Comparison of ENCODE assay signal across 9 mouse cellular contexts in the genomic region with DNA sequence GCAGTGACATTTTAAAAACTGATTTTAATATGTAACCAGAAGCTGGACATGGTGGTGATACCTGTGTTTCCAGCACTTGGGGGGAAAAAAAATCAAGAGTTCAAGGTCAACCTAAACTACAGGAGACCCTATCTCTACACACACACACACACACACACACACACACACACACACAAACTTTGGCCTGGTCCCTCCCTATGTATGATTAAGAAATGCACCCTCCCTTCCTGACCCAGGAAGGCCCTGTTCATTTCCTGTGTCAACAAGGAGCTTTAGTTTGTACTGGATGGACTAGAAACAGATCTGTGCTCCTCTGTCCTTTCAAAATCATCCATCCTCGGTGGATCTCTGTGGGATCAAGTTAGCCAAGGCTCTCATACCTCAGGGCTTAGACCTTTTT. TPM values are rescaled to one million over a fixed set of nuclear protein-coding genes. Genes with fewer than 3 reads are reported as not detected.
"Had no signal": no experiment of that assay in that cellular context is flagged by ENCODE, and none has a peak within 500 bp of the region (broad histone marks: within the 10 kb centered on the region; RNA-seq: fewer than 3 reads in every experiment).

No protein-coding gene starts in this region.

RNA-seq across cellular contexts. Expression of gene Heatr4, which starts 46.1 kb away (rescaled TPM):
- total RNA-seq: neutrophil, adult 5-6 weeks had no signal
- polyA plus RNA-seq: neural tube, embryonic 12.5 days; neural tube, embryonic 13.5 days; neural tube, embryonic 14.5 days; neural tube, embryonic 15.5 days; small intestine, adult 2 months; spleen, adult 2 months; thymus, adult 2 months; urinary bladder, adult 2 months had no signal
